Mouse (Mus musculus) frontal cortex, adult (tissue): ENCODE measurements at regions not wholly inside any gene's neighbourhood (a gene's known extent, or its start where the extent isn't known, plus 50 kb on each side); places are given as distances from the start of the nearest gene placed in this dataset.
A peak's percentile ranks its signal among the peaks of the same experiment; 100 is the strongest.

Source experiments
- ATAC-seq: cut with Nextera tagmentation; 2 replicates; pipeline ENCODE4 v1.9.2; 2017; ENCODE audit warnings: mild to moderate bottlenecking, moderate library complexity, mixed read lengths; ENCODE audit not compliant: low TSS enrichment

DNA sequence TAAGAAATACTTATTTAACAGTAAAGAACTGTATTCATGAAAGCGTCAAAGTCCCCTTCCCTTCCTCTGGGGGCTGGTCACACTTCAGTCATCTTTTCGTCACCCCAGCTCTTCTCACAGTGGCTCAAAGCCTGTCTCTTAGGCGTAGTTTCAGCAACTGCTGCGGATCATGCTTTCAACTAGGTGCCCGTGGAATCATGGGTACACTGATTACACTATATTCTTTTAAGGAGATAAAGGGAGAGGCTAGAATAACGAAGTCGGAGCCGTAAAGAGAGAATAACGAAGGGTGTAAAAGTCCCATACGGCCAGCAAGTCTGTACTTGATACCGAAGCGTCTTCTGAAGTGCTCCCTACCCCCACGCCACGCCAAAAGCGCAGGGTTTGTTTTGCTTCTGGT is 368.7 kb downstream of the Etnk1 start:
- ATAC-seq = peak; percentile 79

DNA sequence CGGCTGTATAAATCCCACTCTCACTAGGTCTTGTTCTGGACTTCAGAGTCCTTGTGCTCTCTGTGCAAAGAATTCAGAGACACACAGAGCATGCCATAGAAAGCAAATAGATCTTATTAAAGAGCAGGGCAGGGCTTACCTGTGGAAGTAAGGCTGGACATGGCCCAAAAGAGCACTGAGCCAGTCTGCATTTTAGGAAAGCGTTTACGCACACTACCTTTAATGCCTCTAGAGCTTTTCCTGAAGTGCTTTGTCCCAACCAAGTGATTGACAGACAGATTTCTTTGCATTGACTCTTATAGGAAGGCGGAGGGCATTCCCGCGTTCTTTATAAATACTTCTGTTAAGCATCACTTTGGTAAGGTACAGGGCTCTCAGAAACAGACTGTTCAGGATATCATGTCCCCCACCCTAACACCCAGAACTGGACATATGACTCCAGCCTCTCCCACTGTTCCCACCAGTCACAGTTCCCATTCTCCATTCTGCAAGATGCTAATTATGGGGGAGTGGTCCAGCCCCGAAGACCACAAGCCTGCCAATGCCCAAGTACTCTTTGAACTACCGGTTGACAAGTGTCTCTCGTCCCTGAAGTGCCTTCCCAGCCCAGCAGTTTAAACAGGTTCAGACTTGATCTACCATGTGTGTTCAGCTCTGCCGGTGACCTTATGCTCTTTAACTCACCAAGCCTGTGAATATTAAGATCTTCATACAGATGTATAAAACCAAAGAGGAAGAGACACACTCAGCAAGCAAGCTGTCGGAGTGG is 369.7 kb downstream of the Etnk1 start:
- no peak for ATAC-seq

DNA sequence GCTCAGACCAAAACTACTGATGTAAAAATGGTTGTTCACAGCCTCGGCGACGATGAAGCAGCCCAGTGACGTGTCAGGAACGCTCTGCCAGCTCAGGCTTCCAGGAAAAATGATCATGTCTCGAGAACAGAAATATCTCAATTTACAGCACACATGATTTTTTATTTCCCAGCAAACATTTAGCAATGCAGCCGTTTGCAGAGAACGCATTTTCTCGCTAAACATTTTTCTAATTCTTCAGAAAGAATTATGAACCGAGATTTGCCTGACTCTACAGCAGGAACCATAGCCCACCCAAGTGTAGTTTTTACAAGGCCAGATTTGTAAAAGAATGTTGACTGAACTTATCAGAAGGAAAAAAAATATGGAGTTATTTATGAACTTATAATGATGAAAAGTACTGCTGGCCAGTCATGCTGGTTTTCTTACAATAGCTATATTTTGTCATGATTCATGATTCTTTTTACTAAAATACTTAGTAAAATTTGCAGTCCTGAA is 380.4 kb downstream of the Etnk1 start:
- ATAC-seq = no peak

DNA sequence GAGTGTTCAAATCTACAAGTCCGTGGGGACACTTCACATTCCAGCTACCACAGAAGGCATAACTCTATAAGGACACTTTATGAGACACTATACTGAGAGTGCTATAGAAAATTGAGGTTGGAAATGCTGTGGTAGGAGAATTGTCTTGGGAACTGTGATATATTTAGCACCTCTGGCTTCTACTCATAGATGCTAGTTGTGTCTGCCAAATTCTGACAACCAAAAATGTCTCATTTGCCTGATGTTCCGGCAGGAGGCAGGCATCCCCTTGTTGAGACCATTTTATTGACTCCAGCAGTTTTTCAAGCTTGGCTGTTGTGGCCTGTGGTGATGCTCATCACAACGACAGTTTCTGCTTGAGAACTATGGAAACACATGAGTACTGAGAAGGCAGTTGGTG is 387.9 kb downstream of the Etnk1 start:
- peak; percentile 96 for ATAC-seq

DNA sequence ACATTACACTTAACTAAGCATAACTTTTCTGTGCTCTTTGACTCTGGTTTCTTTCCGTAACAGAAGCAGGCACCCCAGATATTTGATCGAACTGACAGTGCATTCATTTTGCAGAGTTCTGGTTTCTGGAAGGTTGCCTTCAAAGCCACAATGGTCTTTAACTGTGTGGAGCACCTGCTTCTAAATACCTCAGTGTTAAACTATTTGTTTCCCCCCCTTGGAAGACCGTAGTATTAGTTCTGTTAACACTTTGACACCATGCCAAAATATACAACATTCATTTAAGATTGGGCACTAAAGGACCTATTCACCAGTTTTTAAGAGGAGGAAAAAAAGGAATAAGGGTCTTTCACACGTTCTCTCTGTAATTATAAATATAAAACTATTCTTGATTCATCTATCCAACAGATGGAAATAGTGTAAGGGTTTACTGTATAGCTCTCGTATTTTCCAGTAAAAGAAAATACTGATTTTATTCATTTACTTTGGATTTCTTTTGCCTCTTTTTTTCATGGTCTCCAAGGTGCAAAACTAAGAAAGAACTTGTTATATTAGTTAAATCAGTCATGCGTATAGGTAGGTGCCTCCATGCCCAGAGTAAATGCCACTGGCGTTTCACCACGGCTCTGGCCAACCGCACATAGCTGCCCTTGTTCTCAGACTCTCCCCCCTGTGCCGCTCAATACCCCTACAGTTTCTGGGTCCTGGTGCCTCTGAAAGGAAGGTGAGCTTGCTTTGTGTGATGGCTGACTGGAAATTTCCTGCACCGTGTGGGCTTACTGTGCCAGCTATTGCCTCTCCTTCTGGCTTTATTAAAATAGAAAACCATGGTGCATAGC is 391.2 kb downstream of the Etnk1 start:
- ATAC-seq = no peak

DNA sequence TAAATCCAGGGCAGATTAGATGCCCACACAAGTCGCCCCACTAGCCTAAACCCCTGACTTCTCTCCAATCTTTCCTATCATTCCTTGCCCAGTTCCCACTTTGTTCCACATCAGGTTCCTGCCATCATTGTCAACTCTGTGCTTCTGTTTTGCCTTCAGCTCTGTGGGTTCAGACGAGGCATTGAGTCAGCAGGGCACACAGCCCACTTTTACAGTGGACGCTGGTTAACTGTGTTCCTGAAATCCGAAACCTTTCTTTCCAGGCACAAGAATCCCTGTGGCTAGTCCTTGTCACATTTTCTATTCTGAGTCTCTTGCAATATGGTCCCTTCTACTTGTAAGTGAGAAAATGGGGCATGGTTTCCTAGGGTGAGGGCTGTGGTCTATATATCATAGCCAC is 392.3 kb downstream of the Etnk1 start:
- ATAC-seq = no peak

DNA sequence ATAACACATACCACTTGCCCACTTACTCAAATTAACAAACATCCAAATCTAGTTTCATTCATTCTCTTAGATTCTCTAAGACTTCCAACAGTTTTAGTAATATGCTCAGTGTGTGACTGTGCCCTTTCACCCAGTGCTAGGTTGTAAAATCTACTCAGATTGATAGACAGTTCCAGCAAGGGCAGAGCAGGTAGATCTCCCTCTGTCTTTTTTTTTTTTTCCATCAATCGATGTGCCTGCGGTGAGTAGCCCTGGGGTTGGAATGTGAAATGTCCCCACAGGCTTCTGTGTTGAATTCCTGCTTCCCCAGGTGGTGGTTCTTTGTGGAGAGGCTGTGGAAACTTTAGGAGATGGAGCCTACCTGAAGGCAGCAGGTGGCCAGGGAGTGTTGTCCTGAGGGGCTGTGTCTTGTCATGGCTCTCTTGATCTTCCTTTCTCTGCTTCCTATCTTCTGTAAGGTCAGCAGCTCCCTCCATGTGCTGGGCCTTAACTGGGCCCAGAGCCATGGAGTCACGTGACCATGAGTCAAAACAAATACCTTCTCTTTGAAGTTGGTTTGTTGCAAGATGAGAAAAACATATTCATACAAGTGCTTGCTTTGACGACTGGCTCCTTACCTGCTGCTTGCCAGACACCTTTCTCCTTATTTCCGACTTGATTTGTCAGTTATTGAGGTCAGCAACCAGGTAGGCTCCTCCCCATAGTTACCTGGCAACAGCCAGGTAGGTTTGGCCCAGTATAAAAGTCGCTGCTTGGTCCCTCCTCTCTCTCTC is 394.5 kb downstream of the Etnk1 start:
- ATAC-seq = no peak

DNA sequence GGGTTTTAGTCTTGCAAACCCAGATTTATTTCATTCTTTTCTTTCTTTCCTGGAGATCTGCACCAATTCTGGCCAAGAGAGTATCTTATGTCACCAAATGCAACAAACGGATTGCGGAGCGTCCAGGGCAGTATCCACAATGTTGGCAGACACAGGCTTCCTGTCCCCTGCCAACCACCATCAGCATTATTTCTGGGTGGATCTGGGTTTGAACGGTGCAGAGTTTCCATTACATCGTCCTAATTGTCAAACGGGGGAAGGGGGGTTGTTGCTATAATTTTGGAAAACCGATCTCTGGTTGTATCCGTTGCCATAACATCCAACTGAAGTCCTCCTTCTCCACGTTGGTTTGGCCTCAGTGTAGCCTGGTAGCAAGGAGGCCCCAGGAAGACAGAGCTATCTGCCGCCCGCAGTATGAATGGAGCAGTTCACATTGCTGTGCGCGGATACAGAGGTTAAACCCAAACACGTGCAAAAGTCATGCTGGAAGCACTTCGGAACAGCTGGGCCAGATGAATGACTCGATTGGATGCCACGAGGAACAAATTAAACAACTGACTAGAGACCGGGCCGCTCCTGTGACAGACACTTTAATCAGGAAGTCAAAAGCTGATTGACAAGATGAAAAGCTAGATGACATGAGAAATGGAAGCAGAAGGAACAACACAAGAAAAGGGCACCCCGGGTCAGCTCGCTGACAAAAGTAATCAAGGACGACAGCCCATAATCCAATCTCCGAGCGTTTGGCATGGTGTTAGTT is 404.5 kb downstream of the Etnk1 start:
- ATAC-seq = no peak

DNA sequence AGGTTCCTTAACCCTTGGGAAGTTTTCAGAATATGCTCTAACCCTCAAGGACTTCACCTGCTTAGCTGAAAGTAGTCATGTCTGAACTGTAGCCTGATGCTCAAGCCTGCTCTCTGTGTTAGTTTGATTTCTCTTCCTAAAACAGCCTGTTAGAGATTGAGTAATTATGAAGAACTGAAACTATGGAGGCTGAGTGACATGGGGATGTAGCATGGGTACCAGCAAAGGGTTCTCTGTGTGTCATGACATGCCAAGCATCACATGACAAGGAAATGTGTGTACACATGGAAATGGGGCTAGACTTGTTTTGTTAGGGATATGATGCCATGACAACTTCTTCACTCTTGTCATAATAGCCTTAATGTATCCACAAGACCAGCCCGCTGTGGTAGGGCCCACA is 412.2 kb downstream of the Etnk1 start:
- no peak for ATAC-seq

DNA sequence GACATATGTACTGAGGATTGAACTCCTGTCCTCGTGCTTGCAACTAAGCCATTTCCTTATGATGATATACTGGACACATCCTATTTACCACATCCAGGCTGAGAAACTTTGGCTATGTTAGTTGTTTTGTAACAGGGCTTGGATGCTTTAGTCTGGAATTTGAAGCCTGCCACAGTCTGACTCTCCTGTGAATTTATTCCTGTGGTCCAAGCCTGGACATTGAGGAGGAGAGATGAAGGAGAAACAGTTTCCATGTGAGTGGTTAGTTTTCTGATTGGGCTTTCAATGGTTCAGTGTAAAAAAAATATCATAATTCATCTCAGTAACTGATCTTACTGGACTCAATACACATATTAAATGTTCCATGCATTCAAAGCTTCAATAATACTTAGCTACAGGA is 422.6 kb downstream of the Etnk1 start:
- ATAC-seq = no peak

DNA sequence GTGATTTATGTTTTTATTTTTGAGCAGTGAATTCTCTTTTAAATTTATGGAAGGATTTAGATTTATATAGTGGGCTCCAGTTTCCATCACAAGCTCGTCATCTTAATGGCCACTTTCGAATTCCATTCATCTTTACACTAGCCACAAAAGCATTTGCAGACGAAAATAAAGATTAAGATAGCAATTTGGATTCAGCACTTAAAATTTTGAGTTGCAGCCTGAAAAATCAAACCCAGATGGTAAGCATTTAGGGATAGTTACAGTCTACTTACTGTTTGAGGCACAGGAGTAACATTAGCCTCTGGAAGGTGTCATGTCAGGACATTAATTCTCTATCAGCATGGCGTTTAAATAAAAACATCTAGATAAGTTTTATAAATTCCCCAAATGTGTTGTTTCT is 423.2 kb downstream of the Etnk1 start:
- no peak for ATAC-seq

DNA sequence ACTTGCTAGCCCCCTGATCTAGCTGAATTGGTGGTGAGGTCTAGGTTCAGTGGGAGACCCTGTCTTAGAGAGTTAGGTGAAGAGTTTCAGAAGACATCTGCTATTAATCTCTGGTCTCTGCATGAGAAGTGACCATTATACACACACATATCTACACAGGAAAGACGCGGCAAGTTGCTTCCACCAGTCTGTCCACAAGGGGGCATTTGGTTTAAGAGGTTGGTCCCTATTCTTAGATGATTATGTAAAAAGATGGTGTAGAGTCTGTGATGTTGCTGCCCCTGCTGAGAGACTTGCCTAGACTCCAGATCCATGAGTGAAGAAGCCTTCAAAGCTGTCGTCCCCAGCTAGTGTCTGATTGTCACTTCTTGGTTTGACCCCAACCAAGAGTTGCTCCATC is 425.5 kb downstream of the Etnk1 start:
- no peak for ATAC-seq

DNA sequence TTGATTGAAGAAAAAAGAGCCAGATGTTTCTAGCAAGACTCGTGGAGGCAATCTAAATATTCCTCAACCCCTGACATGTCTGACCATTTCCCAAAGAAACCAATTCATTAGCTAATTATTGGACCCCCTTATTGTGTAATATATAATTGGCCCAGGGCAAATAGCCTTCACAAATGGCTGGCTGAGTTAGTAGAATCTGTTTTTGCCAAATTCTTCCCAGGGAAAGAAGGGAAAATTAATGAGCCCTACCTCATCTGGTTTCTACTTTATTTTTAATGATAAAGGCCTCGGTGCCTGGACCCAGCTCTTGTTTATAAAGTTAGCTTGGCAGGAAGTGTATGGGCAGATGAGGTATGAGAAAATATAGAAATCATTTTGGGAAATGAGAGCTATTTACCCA is 428.5 kb downstream of the Etnk1 start:
- no peak for ATAC-seq

DNA sequence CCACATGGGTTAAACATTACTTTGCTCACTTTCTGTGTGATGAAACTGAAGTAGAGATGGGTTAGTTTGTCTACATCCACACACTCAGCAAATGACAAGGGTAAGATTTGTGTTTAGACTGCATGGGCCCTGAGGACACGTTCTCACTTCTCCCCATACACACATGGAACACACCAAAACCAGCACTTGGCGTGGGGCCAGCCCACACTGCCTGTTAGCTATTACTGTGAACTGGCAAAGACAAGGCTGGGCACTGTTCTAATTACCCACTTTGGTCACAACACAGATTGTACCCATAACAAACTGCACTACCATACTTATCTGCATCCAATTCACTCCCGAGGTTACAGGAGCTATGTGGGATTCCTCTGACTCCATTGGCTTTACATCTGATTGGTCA is 430.4 kb downstream of the Etnk1 start:
- ATAC-seq = no peak

DNA sequence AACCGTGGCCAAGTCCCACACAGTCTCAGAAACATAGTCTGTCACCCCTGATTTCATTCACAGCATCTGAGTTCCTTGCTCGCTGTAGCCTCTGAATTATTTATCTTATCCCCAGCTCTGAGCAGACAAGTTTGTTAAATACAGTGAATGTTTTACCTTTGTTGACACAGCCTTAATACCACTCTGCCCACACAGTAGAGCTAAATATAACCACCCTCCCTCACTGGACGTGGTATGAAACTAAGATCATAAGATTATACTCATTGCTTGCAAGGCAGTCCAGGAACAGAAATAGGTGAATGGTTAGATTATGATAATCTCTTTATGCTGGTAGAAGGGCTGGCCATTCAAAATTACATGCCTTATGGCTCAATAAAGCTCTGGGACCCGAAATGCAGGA is 431.9 kb downstream of the Etnk1 start:
- ATAC-seq = no peak

DNA sequence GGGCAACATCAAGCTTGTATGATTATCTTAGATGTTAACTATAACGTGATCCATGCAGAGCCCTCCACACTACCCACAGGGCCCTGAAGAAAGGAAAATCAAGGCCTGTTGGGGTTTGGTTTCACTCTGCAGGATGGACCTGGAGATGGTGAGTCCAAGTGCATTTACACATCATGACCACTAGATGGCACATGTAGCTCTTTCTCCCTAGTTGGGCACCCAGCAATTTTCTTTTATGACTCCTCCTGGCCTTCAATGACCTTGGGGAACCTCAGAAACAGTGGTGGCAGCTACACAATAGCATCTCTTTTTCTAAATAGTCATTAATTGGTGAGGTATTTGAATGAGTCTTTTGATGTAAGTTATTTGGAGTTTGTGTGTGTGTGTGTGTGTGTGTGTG is 442.1 kb downstream of the Etnk1 start:
- ATAC-seq = no peak; the same call in 1 of the 2 replicates

DNA sequence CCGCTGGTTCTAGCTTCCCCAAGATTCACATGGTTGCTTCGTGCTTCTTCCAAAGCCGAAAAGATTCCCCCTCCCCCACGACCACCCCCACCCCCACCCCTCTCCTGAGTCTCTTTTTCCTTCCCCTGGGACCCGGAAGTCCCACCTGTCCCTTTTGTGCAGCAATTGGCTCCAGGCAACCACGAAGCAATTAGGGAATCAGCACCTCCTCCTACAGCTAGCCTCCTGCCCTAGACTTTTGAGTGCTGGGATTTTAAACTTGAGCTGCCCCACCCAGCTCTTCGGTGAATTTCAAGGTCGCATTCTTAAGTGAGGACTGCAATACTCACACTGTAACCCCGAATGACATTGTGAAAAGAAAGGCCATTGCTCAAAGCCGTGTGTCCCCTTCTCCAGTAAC is 445.9 kb downstream of the Etnk1 start:
- no peak for ATAC-seq

DNA sequence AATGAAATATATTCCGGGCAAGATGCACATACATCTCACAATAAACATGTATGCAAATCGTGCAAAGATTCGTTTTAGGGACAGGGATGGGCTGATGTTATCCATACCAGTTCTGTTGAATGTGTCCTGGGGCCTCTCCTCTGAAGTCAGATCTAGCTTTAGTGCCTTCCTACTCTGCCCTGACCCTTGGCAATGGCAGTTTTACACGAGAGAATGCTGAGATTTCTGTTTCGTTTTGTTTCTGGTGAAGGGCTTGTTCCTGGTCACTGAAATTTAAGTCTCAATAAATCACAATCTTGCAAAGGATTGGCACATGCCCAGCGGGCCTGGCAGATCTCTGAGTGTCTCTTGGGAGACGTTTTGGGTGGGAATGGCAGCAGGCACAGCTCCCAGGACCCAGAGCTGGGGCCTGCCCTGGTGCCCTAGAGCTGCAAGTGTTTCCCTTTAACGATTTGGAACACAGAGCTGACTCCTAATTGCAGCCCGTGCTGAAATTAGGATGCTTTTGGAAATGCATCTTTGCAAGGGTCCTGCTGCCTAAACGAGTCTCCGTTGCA is 447.5 kb downstream of the Etnk1 start:
- no peak for ATAC-seq

DNA sequence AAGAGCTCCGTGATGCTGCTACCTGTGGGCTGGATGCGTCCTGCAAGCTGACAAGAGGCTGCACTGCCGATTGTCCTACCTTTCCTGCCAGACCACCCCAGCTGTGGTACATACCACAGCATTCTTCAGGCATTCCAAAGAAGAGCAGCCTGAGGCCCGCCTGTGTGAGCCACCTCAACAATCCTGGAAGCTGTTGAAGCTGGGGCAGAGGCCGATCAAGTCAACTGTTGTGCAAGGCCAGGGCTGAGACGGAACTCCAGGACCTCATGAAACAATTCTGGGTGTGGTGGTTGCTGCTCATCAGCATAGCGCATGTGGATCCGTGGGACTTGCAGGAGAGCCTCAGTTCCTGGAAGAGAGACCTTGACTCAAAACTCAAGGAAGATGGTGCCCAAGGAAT is 448.3 kb downstream of the Etnk1 start:
- no peak for ATAC-seq

DNA sequence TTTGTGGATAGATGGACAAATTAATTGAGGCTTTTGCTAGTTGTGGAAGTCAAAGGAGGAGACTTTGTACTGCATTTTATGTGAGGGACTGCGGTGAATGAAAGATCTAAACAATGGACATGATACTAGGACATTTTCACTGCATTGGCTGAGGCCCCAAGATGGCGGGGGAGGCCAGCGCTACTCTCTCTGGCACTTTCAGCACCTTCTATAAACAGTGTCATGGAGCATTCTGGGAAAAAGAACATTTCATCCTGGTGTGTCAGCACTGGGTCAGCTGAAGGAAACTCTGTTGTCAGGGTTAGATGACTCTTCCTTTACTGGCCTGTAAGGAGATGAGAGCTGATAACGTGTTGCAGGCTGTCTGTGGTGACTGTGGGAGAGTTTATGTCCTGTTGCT is 449.4 kb downstream of the Etnk1 start:
- ATAC-seq = no peak

DNA sequence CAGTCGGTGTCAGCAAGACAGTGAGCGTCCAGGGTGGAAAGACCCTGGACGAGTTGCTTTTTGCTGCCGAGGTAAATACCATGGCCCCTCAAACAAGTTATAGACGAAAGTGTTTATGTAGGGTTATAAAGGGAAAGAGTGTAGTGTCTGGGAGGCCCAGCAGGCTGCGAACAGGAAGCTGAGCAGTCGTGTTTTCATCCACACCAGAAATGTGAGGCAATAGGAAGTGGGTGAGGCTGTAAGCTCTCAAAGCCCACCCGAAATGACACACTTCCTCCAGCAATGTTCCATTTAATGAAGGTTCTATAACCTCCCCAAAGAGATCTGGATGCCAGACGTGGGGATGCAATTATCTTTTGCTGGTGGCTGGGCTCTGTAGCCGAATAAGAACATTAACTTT is 451.5 kb downstream of the Etnk1 start:
- no peak for ATAC-seq
